Mouse (Mus musculus) heart, adult 2 months (tissue): ENCODE results near the gene Pklr. TPM values are rescaled to one million over a fixed set of nuclear protein-coding genes. Genes with fewer than 3 reads are reported as not detected.

Experiments used
- DNase-seq, 2 experiments: peaks; one replicate each; pipeline ENCODE4 v3.0.0; 2021
- H3K27ac ChIP-seq: fragments of 200-600 bp; 2 replicates; pipeline ENCODE4 v1.8.1; 2022
- H3K27me3 ChIP-seq: fragments of 200-500 bp; 2 replicates; pipeline ENCODE4 v1.6.1; 2012; ENCODE audit warnings: mild to moderate bottlenecking, low read length, inconsistent platforms, mixed read lengths; ENCODE audit not compliant: control insufficient read depth, insufficient read depth
- H3K36me3 ChIP-seq: fragments of 200-500 bp; 2 replicates; pipeline ENCODE4 v1.6.1; 2012; ENCODE audit warnings: low read length, inconsistent platforms; ENCODE audit not compliant: control insufficient read depth, insufficient read depth
- H3K4me1 ChIP-seq: fragments of 200-500 bp; 2 replicates; pipeline ENCODE4 v1.6.1; 2011; ENCODE audit warnings: low read length; ENCODE audit not compliant: control insufficient read depth, insufficient read depth
- H3K4me3 ChIP-seq: fragments of 200-600 bp; 2 replicates; pipeline ENCODE4 v1.8.1; 2022
- H3K79me2 ChIP-seq: fragments of 200-500 bp; replicated peaks from 2 replicates; pipeline ENCODE4 v1.6.1; 2012; ENCODE audit warnings: mild to moderate bottlenecking, inconsistent platforms, low read length, moderate library complexity, mixed read lengths; ENCODE audit not compliant: control insufficient read depth, insufficient read depth
- H3K9ac ChIP-seq: fragments of 200-500 bp; 2 replicates; pipeline ENCODE4 v1.6.1; 2012; ENCODE audit warnings: low read depth, mild to moderate bottlenecking, control low read depth, inconsistent platforms, low read length, mixed read lengths
- CTCF ChIP-seq: fragments of 200-600 bp; IDR thresholded peaks from 2 replicates; pipeline ENCODE4 v1.8.1; 2022; ENCODE audit warnings: antibody characterized with exemption, mild to moderate bottlenecking, moderate library complexity
- EP300 ChIP-seq: fragments of 200-500 bp; IDR thresholded peaks from 2 replicates; pipeline ENCODE4 v1.6.1; 2011; ENCODE audit warnings: low read depth, low read length, control low read depth; ENCODE audit not compliant: insufficient read depth
- POLR2A ChIP-seq: fragments of 200-500 bp; IDR thresholded peaks from 2 replicates; pipeline ENCODE4 v1.6.1; 2011; ENCODE audit warnings: mild to moderate bottlenecking, low read depth, low read length, control low read depth; ENCODE audit not compliant: insufficient read depth
- WGBS: fragments of 180-500 bp; shearing (Covaris S2); methylation state at CpG from one replicate; pipeline ENCODE4 v1.1.7; 2018; 5-methylcytosine and 5-hydroxymethylcytosine counted together
- intact Hi-C: fragments of 180-260 bp; cut with DNase I; formaldehyde crosslinking; loops from one replicate; pipeline ENCODE4 v1.15.1; 2025
- polyA plus RNA-seq: library from polyadenylated mRNA; depleted of rRNA; stranded (reverse); fragments of >200 nt; gene quantifications from 2 replicates; pipeline ENCODE4 v1.2.3, GENCODE M21; 2012
- total RNA-seq, 2 experiments: library from RNA; stranded (reverse); gene quantifications; 2 replicates each; pipeline ENCODE4 v1.2.3; 2021

Gene Pklr
- total and polyA plus RNA-seq, 3 experiments, result 0.06 TPM; not detected in 2

DNA sequence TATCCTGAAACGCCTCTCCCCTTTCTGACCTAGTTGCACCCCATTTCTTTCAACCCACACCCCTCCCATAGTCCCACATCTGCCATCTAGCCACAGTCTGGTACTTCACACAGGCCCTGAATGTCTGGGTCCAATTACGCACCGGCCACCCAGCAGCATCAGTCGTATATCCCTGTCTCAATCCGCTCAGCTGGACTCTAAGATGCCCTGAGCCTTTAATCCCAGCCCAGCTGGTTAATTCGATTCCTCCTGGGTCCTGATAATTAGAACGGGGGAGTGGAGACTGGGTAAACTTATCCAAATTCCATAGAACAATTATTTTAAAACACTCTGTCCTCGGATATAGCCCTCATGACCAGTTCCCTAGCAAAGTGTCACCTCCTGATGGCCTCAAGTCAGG, 9.6 kb downstream of the Pklr start:
- H3K27me3 ChIP-seq, result peaks cover 8% of the 10 kb centered on the region
- no peak overlapping the region for H3K27ac ChIP-seq
- no peak for TF ChIP-seq POLR2A
- TF ChIP-seq CTCF, result no peak
- no peak for TF ChIP-seq EP300
- H3K4me3 ChIP-seq, result no peak overlapping the region
- DNase-seq, result no peak
- no peaks in the 10 kb centered on the region for H3K79me2 ChIP-seq
- intact Hi-C loops, result no loop called here
- H3K9ac ChIP-seq, result no peak overlapping the region
- H3K4me1 ChIP-seq, result no peaks in the 10 kb centered on the region
- WGBS, result 71% methylated on average over 8 of the region's 8 CpGs
- H3K36me3 ChIP-seq, result no peaks in the 10 kb centered on the region

DNA sequence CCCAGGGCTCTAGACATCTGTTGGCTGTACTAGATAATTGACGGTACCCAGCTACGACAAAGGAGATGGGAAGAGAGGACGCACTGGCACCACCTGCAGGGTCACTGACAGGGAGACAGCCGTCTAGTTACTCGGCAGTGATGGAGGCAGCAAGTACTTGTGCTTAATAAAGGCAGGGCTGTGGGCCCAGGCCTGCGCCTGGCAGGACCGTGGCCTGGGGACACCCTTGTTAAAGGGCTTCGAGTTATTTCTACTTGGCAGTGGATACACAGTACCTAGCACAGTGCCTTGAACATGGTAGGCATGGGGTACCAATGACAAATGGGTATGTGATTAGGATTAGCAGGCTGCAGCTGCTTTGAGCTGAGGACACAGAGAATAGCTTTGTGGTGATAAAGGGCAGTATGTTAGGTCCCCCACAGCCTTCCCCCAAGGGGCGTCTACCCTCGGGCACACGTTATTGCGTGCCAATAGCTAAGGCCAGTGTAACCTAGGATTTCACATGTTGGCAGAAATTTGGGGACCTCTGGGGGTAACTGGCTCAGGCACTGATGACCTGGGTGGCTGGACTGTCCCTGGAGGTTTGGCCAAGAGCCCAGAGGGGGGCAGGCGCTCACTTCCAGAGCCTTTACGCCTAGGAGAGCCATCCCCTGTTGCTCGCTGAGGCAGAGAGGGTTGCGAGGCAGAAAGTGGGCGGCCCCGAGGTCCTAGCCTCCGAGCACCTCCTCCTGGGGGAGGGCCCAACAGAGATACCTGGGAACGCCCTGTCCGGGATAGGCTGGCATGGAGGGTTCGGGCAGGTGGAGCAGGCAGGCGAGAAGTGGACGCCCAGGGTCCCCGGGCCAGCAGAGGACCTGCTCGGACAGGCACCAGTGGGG, 11.4 kb downstream of the Pklr start:
- Histone ChIP-seq H3K36me3 (no peaks in the 10 kb centered on the region), H3K79me2 (no peaks in the 10 kb centered on the region), H3K4me3 (no peak overlapping the region), H3K9ac (no peak overlapping the region), H3K27ac (no peak overlapping the region), H3K4me1 (no peaks in the 10 kb centered on the region), H3K27me3 (peaks cover 8% of the 10 kb centered on the region)
- intact Hi-C loops, result no loop called here
- no peak for DNase-seq
- WGBS, result 22% methylated on average over 26 of the region's 26 CpGs
- TF ChIP-seq CTCF (no peak), EP300 (no peak), POLR2A (no peak)

DNA sequence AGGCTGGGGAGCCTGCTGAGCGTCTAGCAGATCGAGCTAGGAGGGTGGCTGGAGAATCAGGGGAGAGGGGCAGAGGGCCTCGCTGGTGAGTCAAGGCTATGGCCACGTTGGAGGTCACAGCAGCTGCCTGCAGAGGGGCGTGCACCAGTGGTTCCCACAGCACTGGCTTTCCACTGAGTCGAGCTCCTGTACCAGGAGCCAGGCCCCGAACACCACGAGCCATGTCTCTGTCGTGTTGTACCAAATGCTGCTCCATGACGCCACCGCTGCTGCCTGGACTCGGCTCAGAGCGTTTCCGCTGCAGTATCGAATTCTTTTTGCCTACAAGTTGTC, 12.0 kb downstream of the Pklr start:
- WGBS, result 12% methylated on average over 15 of the region's 15 CpGs
- Histone ChIP-seq H3K9ac (no peak overlapping the region), H3K36me3 (no peaks in the 10 kb centered on the region), H3K27ac (no peak overlapping the region), H3K4me1 (no peaks in the 10 kb centered on the region), H3K79me2 (no peaks in the 10 kb centered on the region), H3K27me3 (peaks cover 11% of the 10 kb centered on the region), H3K4me3 (no peak overlapping the region)
- DNase-seq, result no peak
- intact Hi-C loops, result no loop called here
- no peak for TF ChIP-seq CTCF
- TF ChIP-seq EP300, result no peak
- TF ChIP-seq POLR2A, result no peak

DNA sequence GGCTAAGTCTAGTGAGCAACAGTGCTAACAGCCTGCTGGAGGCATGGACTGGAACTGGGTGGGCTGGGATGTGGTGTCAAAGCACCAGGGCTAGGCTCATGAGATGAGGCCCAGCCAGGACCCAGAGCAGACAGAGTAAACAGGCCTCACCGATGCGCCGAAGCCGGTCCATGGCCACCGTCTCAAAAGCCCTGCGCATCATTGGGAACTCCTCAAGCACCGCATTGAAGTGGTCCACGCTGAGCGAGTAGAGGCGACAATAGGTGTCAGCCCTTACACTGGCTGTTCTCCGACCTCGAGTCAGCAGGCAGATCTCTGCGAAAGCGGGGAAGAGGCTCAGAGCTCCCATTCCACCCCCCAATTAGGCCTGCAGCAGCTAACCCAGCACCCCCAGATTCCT, 12.6 kb downstream of the Pklr start:
- intact Hi-C loops, result no loop called here
- WGBS, result 77% methylated on average over 14 of the region's 14 CpGs
- peaks cover 11% of the 10 kb centered on the region for H3K27me3 ChIP-seq

DNA sequence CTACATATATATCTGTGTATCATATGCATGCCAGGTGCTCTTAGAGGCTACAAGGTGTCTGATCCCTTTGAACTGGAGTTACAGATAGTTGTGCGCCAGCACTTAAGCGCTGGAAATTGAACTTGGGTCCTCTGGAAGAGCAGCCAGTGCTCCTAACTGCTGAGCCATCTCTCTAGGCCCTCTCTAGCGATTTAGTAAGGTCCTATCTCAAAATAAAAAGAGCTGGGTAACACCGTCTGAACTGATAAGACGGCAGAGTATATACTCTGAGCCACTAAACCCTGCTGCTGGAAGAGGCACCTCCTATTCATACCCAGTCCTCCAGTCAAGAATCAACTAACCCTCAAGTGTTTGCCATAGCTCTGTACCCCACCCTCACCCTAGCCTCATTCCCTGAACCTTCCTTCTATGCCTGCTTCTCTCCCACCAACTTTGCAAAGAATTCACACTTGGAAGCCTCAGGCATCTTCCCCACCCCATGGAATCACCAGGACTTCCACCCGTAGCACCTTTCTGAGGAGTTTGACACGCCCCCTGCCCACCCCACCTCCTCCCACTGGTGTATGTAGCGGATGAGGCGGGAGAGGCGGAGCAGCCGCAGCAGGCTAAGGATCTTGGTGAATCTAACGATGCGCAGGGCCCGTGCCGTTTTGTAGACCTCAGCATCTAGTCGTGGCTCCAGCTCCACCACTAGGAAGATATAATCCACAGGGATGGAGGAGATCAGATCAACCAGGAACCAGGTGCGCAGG, 16.3 kb downstream of the Pklr start:
- DNase-seq, result no peak
- Histone ChIP-seq H3K27me3 (peaks cover 11% of the 10 kb centered on the region), H3K27ac (no peak overlapping the region), H3K4me1 (no peaks in the 10 kb centered on the region), H3K79me2 (no peaks in the 10 kb centered on the region), H3K4me3 (no peak overlapping the region), H3K9ac (no peak overlapping the region), H3K36me3 (no peaks in the 10 kb centered on the region)
- no peak for TF ChIP-seq POLR2A
- no peak for TF ChIP-seq CTCF
- TF ChIP-seq EP300, result no peak
- WGBS, result 38% methylated on average over 17 of the region's 17 CpGs
- intact Hi-C loops, result no loop called here

More for the DNA sequence above, 12.6 kb downstream of the Pklr start:
- Histone ChIP-seq H3K4me3 (no peak overlapping the region), H3K79me2 (no peaks in the 10 kb centered on the region), H3K4me1 (no peaks in the 10 kb centered on the region), H3K27ac (no peak overlapping the region), H3K9ac (no peak overlapping the region), H3K36me3 (no peaks in the 10 kb centered on the region)
- DNase-seq, result no peak
- TF ChIP-seq CTCF, result no peak
- no peak for TF ChIP-seq EP300
- TF ChIP-seq POLR2A, result no peak

DNA sequence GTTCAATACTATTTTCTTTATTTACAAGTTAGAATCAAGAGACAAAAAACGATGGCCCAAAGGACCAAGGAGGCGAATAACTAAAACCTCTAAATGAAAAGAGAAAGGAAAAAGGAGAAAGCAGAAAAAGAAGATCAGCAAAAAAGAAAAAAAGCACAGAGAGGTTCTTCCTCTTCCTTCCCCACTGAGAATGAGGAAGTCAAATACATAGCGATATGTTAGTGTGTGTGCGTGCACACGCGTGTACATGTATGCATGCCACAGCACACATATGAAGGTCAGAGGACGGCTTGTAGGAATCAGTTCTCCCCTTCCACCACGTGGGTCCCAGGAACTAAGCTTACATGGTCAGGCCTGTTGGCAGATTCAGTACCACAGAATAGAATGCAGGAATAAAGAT, 21.0 kb downstream of the Pklr start:
- no peak overlapping the region for H3K4me3 ChIP-seq
- WGBS, result 84% methylated on average over 8 of the region's 8 CpGs
- no peak for DNase-seq

More for the DNA sequence above, 21.0 kb downstream of the Pklr start:
- peaks cover 5% of the 10 kb centered on the region; the same call in 1 of the 2 replicates for H3K27me3 ChIP-seq
- H3K27ac ChIP-seq, result no peak overlapping the region
- no peaks in the 10 kb centered on the region for H3K36me3 ChIP-seq
- H3K4me1 ChIP-seq, result no peaks in the 10 kb centered on the region; the same call in 1 of the 2 replicates
- TF ChIP-seq POLR2A (no peak), EP300 (no peak), CTCF (no peak)
- no peaks in the 10 kb centered on the region for H3K79me2 ChIP-seq
- H3K9ac ChIP-seq, result no peak overlapping the region
- intact Hi-C loops, result loop anchor here (5.0 kb wide), 1 partner anchor 40 kb away; no protein-coding TSS in a partner anchor
